Mouse (Mus musculus): ENCODE measurements around the gene Dctpp1. TPM values are rescaled to one million over a fixed set of nuclear protein-coding genes. Genes with fewer than 3 reads are reported as not detected.
A peak's percentile ranks its signal among the peaks of the same experiment; 100 is the strongest.

The Dctpp1 gene
- polyA plus RNA-seq, 1 experiment from 2014 or later = 136 TPM

GRCm38 (mm10) chr7:127228615-127229303, 31.8 kb downstream of the Dctpp1 start:
- WGBS (ENCODE audit: insufficient replicate concordance) = 44% methylated on average over 4 of the region's 4 CpGs
- Histone ChIP-seq H3K9ac (no peak overlapping the region), H3K36me3 (peaks cover 9% of the 10 kb centered on the region; the same call in 1 of the 2 replicates), H3K27me3 (no peaks in the 10 kb centered on the region), H3K4me2 (no peak overlapping the region), H3K4me1 (replicated peaks) (peaks cover 82% of the 10 kb centered on the region), H3K27ac (peak overlapping the region; percentile 93), H3K4me3 (replicated peaks) (no peak overlapping the region), H3K9me3 (replicated peaks) (no peaks in the 10 kb centered on the region)
- ATAC-seq (ENCODE audit: low read depth) (peak; percentile 18), DNase-seq (peak; percentile 76)

- Histone ChIP-seq H3K9me3 (replicated peaks) (no peaks in the 10 kb centered on the region), H3K4me1 (replicated peaks) (peaks cover 76% of the 10 kb centered on the region), H3K27me3 (no peaks in the 10 kb centered on the region), H3K36me3 (0 out of 2 replicates have a peak, but pooled peaks cover 2% of the 10 kb centered on the region), H3K4me2 (peak overlapping the region; percentile 68), H3K27ac (peak overlapping the region; percentile 97), H3K9ac (peak overlapping the region; percentile 69), H3K4me3 (replicated peaks) (peak overlapping the region; percentile 40)
- WGBS (ENCODE audit: insufficient replicate concordance) = 48% methylated on average over 11 of the region's 11 CpGs
- ATAC-seq (ENCODE audit: low read depth) = peak; percentile 91
- DNase-seq = peak; percentile 73
Measured at GRCm38 (mm10) chr7:127225147-127225995, 35.1 kb downstream of the Dctpp1 start.

- H3K9ac ChIP-seq = no peak overlapping the region; the same call in 1 of the 2 replicates
- H3K4me2 ChIP-seq = no peak overlapping the region
- H3K27ac ChIP-seq = peak overlapping the region; percentile 97
- 80% methylated on average over 6 of the region's 6 CpGs for WGBS (ENCODE audit: insufficient replicate concordance)
- H3K27me3 ChIP-seq = no peaks in the 10 kb centered on the region
- DNase-seq = no peak
- no peaks in the 10 kb centered on the region for H3K9me3 ChIP-seq (replicated peaks)
- ATAC-seq (ENCODE audit: low read depth) = no peak
- peaks cover 76% of the 10 kb centered on the region for H3K4me1 ChIP-seq (replicated peaks)
- no peak overlapping the region for H3K4me3 ChIP-seq (replicated peaks)
- no peaks in the 10 kb centered on the region for H3K36me3 ChIP-seq
Measured at GRCm38 (mm10) chr7:127224616-127225015, 35.9 kb downstream of the Dctpp1 start.

DNA sequence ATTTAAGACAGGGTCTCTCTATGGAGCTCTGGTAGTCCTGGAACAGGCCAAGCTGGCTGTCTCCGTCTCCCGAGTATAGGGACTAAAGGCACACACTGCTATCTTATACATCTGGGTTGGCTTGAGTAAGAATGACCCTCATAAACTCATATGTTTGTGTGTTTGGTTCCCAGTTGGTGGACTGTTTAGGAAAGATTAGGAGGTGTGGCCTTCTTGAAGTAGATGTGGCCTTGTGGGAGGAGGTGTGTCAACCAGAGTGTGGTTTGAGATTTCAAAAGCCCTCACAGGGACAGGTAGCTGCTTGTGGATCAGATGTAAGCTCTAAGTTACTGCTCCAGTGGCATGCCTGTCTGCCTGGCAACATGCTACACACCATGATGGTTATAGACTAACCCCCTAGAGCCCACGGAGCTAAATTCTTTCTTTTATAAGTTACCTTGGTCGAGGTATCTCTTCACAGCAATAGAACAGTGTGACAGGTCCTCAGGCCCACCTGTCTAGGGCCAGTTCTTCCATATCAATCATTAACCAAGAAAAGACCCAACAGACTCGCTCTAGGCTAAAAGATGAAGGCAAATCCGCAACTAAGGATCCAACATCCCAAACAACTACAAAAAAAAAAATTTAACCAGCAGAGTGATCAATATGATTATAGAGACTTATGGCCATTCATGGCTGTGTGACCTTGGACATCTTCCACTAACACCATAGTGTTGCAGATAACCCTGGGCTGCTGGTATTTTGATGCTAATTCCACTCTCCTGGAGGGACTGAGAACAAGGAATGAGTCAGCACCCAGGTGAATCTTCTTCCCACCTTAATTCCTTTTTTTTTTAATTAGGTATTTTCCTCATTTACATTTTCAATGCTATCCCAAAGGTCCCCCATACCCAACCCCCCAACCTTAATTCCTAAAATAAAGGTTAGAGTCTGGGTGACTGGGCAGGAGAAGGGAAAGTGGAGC, 36.7 kb downstream of the Dctpp1 start:
- H3K9ac ChIP-seq = peak overlapping the region; percentile 28; the same call in 1 of the 2 replicates
- peaks cover 83% of the 10 kb centered on the region for H3K4me1 ChIP-seq (replicated peaks)
- ATAC-seq (ENCODE audit: low read depth) = peak; percentile 70
- WGBS (ENCODE audit: insufficient replicate concordance) = 69% methylated on average over 6 of the region's 6 CpGs
- H3K4me2 ChIP-seq = peak overlapping the region; percentile 39
- H3K36me3 ChIP-seq = no peaks in the 10 kb centered on the region
- H3K9me3 ChIP-seq (replicated peaks) = no peaks in the 10 kb centered on the region
- H3K4me3 ChIP-seq (replicated peaks) = no peak overlapping the region
- no peak for DNase-seq
- no peaks in the 10 kb centered on the region for H3K27me3 ChIP-seq
- H3K27ac ChIP-seq = peak overlapping the region; percentile 97

DNA sequence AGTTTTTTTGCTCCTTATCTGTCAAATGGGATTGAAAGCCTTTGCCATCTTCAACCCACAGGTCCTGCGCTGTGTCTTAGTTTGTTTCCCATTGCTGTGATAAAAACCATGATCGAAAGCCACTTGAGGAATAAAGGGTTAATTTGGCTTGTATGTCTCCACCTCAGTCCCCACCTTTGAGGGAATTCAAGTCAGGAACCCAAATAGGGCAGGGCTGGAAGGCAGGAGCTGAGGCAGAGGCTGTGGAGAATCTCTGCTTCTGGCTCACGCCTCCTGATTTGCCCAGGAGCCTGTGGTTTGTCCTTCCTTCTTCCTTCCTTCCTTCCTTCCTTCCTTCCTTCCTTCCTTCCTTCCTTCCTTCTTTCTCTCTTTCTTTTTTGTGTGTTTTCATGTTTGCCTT, 37.4 kb downstream of the Dctpp1 start:
- Histone ChIP-seq H3K4me3 (replicated peaks) (no peak overlapping the region), H3K27me3 (no peaks in the 10 kb centered on the region), H3K9ac (peak overlapping the region; percentile 27; the same call in 1 of the 2 replicates), H3K27ac (peak overlapping the region; percentile 97), H3K4me1 (replicated peaks) (peaks cover 85% of the 10 kb centered on the region), H3K9me3 (replicated peaks) (no peaks in the 10 kb centered on the region), H3K36me3 (no peaks in the 10 kb centered on the region), H3K4me2 (peak overlapping the region; percentile 39; the same call in 1 of the 2 replicates)
- 88% methylated on average over 3 of the region's 3 CpGs for WGBS (ENCODE audit: insufficient replicate concordance)
- ATAC-seq (ENCODE audit: low read depth) (no peak), DNase-seq (no peak)

DNA sequence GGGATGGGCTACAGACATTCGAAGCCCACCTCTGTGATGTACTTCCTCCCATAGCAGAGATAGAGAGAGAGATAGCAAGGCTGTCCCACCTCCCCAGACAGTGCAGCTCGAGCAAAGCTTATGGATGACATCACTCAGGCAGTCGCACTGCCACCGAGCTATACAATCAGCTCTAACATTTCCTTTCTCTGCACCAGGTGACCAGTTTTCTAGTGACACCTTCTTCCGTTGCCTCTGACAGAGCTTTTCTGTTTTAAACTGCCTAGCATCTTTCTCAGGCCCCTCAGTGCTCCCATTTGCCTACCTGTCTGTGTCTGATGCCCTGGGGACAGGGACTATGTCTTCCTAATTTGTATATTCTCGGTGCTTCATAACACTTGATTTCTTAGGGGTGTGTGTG, 40.1 kb downstream of the Dctpp1 start:
- Histone ChIP-seq H3K27me3 (no peaks in the 10 kb centered on the region), H3K36me3 (no peaks in the 10 kb centered on the region), H3K4me3 (replicated peaks) (no peak overlapping the region), H3K4me2 (no peak overlapping the region), H3K9me3 (replicated peaks) (no peaks in the 10 kb centered on the region), H3K9ac (no peak overlapping the region; the same call in 1 of the 2 replicates), H3K27ac (peak overlapping the region; percentile 40), H3K4me1 (replicated peaks) (peaks cover 84% of the 10 kb centered on the region)
- no peak for DNase-seq
- 50% methylated on average over 6 of the region's 6 CpGs for WGBS (ENCODE audit: insufficient replicate concordance)
- no peak for ATAC-seq (ENCODE audit: low read depth)

- peak overlapping the region; percentile 31; the same call in 1 of the 2 replicates for H3K4me3 ChIP-seq (replicated peaks)
- H3K9me3 ChIP-seq (replicated peaks) = no peaks in the 10 kb centered on the region
- no peaks in the 10 kb centered on the region for H3K36me3 ChIP-seq
- no peak for DNase-seq
- H3K9ac ChIP-seq = peak overlapping the region; percentile 61
- H3K27me3 ChIP-seq = no peaks in the 10 kb centered on the region
- peaks cover 81% of the 10 kb centered on the region for H3K4me1 ChIP-seq (replicated peaks)
- peak overlapping the region; percentile 53 for H3K4me2 ChIP-seq
- 24% methylated on average over 4 of the region's 4 CpGs for WGBS (ENCODE audit: insufficient replicate concordance)
- ATAC-seq (ENCODE audit: low read depth) = peak; percentile 55
- H3K27ac ChIP-seq = peak overlapping the region; percentile 92
Measured at GRCm38 (mm10) chr7:127218670-127219069, 41.8 kb downstream of the Dctpp1 start.

DNA sequence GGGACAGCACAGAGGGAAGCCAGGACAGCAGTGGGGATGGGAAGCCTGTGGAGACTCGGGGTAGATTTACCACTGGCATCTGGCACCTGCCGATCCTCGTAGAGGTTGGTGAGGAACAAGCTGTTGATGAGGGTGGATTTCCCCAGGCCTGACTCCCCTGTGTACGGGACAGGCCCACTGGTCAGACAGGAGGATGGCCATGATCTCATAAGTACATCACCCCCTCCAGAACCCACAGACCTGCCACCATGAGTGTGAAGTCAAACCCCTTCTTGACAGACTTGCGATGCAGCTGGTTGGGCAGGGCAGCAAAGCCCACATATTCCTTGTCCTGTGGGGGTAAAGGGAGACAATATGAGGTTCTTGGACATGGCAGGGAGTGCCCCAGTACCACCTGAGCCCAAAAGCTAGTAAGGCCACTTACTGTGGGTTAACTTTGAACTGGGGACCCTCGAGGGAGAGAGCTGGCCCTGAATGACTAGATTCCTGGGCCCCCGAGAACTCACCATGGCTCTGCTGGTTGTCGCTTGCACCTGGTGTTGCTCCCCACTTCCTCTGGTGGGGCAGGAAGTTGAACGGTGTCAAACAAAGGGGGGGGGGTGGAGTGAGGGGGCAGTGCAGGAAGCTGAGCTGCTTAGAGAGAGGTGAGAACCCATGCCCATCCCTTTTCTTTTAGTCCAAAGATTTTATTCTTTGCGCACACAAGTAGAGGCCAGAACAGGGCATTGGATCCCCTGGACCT, 42.4 kb downstream of the Dctpp1 start:
- Histone ChIP-seq H3K4me1 (replicated peaks) (peaks cover 79% of the 10 kb centered on the region), H3K36me3 (no peaks in the 10 kb centered on the region), H3K4me2 (peak overlapping the region; percentile 53), H3K27me3 (no peaks in the 10 kb centered on the region), H3K9ac (peak overlapping the region; percentile 61), H3K9me3 (replicated peaks) (no peaks in the 10 kb centered on the region), H3K27ac (peak overlapping the region; percentile 92), H3K4me3 (replicated peaks) (peak overlapping the region; percentile 31)
- no peak for DNase-seq
- 35% methylated on average over 10 of the region's 10 CpGs for WGBS (ENCODE audit: insufficient replicate concordance)
- ATAC-seq (ENCODE audit: low read depth) = no peak; the same call in 1 of the 2 replicates

DNA sequence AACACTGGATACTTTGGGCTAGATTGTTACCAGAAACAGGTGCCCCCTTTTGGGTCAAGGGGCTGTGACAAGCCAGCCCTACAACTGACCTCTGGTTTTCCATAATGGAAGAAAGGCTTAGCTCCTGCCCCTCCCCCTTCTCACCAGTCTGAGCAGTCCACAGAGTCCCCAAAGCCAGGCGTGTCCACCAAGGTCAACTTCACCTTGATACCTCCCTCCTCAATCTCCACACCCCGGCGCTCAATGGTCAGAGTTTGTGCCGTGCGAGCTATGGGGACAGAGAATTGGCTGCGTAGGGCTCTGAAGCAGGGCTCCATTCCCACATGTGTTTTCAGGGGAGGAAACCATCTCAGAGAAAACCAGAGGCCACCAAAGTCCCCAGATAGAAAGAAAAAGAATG, 43.0 kb downstream of the Dctpp1 start:
- Histone ChIP-seq H3K9ac (peak overlapping the region; percentile 61), H3K27me3 (no peaks in the 10 kb centered on the region), H3K4me1 (replicated peaks) (peaks cover 75% of the 10 kb centered on the region), H3K4me3 (replicated peaks) (peak overlapping the region; percentile 31), H3K4me2 (peak overlapping the region; percentile 53), H3K9me3 (replicated peaks) (no peaks in the 10 kb centered on the region), H3K36me3 (no peaks in the 10 kb centered on the region), H3K27ac (peak overlapping the region; percentile 92)
- ATAC-seq (ENCODE audit: low read depth) (no peak), DNase-seq (no peak)
- WGBS (ENCODE audit: insufficient replicate concordance) = 63% methylated on average over 6 of the region's 6 CpGs

DNA sequence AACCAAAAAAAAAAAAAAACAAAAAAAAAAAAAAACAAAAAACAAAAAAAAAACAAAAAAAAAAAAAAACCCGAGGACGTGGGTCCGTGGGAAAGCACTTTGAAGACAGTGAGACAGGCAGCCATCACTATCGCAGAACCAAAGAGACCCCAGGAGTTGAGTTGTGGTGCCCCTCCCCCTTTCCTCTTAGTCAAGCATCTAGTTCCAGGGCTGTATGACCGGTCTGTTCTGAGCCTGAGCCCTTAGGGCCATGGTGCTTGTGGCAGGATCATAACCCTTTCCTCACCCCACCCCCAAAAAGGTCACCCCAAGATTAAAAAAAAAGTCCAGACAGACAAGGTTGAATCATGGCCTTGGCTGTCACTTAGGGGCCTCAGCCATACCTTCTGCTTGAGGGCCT, 44.2 kb downstream of the Dctpp1 start:
- Histone ChIP-seq H3K4me1 (replicated peaks) (peaks cover 79% of the 10 kb centered on the region), H3K9ac (peak overlapping the region; percentile 61; the same call in 1 of the 2 replicates), H3K4me2 (0 out of 2 replicates have a peak overlapping the region, but pooled peaks have one; percentile 20), H3K27ac (peak overlapping the region; percentile 92; the same call in 1 of the 2 replicates), H3K27me3 (no peaks in the 10 kb centered on the region), H3K4me3 (replicated peaks) (no peak overlapping the region), H3K36me3 (no peaks in the 10 kb centered on the region), H3K9me3 (replicated peaks) (no peaks in the 10 kb centered on the region)
- no peak for DNase-seq
- no peak for ATAC-seq (ENCODE audit: low read depth)
- 82% methylated on average over 5 of the region's 5 CpGs for WGBS (ENCODE audit: insufficient replicate concordance)

All from liver, embryonic 13.5 days (tissue).